Mouse (Mus musculus) kidney, adult 9 months (tissue): ENCODE data around the gene 3425401B19Rik.

Experiments
- DNase-seq: peaks from one replicate; pipeline ENCODE4 v3.0.0; 2022

Gene 3425401B19Rik

DNA sequence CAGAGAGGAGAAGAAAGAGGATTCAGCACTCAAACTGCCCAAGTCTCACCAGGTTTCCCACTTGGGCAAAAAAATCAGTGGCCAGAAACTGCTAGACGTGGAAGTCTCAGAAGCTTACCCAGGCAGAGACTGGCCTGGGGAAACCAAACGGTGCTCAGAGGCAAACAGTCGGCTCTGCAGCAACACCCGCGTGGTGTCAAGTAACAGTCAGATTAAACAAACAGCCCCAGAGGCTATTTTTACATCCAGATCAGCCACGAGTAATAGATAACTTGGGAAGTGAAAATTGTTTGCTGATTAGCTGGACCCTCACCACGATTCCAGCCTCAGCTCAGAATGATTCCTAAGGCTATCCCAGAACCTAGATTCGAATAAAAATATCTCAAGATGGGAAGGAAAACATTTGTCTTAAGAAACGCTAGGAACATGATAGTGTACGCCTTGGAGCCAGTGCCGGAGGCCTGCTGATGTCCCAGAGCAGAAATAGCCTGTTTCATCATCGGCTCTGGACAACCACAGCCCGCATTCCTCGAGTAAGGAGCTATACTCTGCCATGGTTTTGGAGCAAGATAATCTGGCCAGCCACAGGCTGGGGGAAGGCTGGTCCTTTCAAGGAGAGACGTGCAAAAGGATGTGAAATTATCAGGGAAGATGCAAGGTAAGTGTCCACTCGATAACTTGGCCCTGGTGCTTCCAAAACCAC is at the start of gene 3425401B19Rik:
TSS of gene 3425401B19Rik (minus strand) at position 170 of the 703 bp plus-strand sequence.
- no peak for DNase-seq

DNA sequence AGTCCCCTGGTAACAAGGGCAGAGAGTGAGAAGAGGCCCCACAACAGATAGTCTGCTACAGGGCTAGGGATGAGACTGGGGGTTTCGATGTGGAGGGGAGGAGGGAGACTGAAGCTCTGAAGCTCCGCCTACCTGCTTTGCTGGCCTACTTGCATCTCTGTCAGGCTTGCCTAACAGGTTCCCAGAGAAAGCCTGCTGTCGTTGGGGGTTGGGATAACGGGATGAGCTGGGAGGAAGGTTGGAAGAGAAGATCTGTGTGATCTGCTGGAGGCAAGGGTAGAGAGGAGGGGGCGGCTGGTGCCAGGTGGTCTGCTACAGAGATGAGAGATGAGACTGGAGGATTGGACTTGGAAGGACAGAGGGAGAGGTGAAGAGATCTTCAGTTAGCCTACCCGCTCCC is 47.9 kb upstream of the 3425401B19Rik start:
- DNase-seq = no peak

DNA sequence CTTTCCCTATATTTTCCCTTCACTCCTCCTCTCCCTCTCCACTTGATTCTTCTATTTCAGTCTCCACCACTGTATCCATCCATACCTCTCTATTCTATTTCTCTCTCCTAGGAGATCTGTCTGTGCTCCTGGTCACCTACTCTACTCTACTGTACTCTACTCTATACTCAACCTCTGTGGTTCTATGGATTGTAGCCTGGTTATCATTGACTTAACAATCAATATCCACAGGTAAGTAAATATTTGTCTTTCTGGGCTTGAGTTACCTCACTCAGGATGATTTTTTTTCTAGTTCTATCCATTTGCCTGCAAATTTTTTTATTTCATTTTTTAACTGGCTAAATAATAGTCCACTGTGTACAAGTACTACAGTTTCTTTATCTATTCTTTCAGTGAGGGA is 41.8 kb upstream of the 3425401B19Rik start:
- no peak for DNase-seq

DNA sequence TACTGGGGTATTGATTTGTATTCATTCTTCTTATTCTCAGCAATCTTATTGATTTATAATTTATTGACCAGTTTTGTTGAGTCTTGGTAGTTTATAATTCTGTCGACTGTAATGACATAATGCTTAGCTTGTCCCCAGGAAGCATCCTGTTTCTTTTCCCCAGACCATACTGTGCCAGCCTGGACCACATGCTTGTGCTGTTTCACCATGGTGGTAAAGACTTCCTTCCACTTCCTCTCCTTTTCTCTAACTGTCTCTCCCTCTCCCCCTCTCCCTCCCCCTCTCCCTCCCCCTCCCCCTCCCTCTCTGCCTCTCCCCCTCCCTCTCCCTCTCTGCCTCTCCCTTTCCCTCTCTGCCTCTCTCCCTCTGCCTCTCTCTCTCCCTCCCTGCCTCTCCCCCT is 36.4 kb upstream of the 3425401B19Rik start:
- no peak for DNase-seq

DNA sequence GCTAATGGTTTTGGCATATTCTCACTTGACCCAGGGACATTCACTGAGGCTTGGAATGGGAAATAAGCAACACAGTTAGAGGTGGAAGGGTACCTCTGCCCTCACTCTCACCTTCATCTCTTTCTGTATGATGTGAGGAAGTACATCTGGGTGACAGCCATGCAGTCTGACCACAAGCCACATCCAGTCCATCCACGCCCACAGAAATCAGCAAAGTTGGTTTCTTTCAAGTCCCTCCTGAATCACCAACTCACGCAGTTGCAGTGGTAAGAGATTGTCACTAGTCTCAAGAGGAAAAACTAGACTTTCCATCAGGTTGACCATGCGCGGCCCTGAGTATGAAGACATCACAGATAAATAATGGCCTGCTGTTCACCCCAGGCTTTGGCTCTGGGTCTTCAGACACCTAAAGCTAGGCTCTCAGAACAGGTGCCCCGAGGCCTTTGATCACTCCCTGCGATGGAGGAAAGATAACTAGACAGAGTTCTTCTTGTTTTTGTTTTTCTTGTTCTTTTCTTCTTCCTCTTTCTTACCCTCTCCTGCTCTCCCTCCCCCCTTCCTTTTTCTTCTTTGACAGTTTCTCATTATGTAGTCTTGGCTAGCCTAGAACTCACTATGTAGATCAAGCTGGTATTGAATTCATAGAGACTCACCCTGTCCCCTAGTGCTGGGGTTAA is 31.8 kb upstream of the 3425401B19Rik start:
- DNase-seq = no peak

DNA sequence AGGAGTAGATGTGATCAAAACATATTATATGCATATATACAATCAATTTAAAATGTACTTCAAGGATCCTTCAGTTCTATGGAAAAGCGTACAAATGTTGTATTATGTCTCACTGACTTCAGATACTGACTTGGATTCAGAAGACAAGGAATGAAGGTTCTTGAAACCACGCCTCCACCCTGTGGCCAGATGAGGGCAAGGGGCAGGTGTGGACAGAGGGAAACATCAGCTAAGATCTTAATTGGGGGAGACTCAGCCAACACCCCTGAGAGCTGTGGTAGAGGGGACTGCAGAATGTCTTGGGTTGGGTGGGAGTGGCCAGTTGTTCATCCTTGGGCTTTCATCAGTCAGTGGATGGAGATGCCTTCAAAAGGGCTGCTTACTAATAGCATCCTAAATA is 30.4 kb upstream of the 3425401B19Rik start:
- DNase-seq = no peak

DNA sequence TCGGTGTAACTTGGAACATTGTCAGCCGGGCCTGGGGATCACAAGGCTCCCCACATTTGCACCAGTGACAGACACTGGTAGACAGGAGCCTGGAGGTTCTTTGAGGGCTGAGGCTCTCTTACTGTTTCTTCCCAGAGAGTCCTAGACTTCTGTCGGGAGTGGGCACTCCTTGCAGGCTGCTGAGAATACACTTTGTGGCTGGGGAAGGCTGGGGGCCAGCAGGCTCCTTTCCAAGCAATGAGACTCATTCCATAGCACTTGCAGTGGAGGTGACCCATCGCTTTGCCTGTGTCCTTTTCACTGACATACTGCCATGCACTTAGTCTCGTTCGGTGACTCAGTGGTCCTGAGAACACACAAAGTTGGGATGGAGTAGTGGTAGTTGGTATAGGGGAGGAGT is 30.0 kb upstream of the 3425401B19Rik start:
- DNase-seq = no peak

DNA sequence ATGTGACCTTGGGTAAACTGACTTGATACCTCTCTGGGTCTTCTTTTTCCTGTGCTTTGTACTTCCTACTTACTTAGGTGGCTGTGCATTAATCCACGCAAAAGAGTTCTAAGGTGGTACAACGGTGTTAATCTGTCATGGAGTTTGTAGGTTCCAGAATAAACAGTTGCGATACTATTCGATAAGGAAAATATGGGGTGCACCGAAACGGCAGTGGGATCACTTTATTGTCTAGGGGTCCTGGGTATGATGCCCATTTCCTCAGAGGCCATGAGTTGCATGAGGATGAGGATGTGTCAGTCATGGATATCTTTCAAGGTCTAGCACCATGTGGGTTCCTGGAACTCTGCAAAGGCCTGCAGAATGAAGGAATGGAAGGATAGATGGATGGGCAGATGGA is 24.8 kb upstream of the 3425401B19Rik start:
- no peak for DNase-seq

DNA sequence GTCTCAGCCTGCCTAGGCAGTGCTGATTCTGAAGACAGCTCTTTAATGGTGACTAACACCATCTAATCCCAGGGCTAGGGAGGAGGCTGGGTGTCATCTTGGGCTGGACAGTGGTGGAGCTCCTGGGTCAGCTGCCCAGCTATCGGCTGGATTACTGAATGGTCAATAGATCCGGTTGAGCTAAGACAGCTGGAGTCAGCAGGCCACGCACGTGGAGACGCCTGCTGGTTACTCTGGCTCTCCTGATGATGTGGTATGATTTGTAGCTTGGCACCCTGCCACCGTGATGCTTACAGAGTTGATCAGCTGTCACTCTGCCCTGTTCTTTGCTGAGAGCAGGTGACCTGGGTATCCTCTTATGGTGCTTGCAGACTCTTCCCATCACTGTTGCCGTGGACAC is 23.7 kb upstream of the 3425401B19Rik start:
- no peak for DNase-seq

DNA sequence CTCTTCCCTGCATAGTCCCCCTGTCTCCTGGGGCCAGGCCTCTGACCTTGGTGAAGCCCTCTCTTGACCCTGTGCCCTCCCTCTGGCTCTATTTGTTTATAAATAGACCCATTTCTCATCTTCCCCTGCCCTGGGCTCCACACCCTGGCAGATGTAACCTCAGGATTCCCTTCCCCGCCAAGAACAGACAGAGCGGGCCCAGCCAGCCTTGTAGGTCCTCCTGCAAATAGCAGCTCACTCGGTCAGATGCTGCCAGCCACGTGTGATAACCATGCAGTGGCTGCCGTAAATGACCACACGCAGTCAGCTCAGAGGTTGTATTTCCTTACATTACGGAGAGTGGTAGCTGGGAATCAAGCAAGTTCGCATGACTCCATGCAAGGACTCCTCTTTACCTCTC is 22.8 kb upstream of the 3425401B19Rik start:
- DNase-seq = no peak

DNA sequence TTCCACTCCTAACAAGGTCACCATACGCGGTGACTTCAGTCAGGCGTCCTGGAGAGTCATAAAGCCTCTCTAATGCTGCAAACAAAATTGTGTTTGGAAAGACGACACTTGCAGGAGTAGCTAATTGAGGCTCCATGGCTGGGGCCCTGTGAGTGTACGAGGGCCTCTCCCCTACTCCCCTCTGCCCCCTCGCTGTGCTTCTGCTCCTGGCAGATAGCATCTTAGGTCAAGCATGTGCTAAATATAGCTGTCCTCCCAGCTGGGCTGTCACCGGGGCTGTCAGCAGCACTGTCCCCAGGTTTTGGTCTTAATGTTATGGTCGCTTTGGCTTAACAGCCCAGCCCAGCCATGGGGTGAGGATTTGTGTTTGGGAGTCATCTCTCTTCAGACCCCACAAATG is 15.9 kb upstream of the 3425401B19Rik start:
- no peak for DNase-seq

DNA sequence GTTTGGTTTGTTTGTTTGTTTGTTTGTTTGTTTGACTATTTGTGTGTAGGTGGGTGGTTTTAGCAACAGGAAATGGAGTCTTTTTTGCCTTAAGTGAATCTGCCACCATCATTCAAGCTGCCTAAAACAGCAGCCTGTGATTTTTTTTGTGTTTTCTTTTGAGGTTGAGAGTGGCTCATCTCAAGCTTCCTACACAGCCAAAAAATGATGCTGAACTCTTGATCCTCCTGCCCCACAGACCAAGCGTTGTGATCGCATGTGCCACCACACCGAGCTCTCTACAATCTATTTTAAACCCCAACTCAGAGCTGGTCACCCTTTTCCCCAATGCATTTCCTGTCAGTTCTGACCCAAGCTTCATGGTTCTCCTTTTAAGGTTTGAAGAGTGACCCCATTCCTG is 13.5 kb upstream of the 3425401B19Rik start:
- no peak for DNase-seq

DNA sequence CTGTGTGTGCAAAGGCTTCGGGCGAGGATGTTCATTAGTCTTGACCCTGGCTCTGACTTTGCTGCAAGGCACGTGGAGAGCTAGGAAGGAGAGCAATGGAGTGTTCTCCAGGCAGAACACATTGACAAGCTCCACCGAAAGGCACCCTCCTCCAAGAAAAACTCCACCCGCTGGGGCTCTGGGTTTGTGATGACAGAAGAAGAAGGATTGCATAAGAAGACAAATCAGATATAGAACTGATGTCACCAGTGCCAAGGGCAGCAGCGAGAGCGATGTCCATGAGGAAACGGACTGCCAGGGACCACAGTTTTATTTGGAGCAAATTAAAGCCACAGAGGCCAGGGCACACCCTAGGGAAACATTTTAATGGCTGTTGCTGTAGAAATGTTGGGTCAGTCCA is 12.7 kb upstream of the 3425401B19Rik start:
- no peak for DNase-seq

DNA sequence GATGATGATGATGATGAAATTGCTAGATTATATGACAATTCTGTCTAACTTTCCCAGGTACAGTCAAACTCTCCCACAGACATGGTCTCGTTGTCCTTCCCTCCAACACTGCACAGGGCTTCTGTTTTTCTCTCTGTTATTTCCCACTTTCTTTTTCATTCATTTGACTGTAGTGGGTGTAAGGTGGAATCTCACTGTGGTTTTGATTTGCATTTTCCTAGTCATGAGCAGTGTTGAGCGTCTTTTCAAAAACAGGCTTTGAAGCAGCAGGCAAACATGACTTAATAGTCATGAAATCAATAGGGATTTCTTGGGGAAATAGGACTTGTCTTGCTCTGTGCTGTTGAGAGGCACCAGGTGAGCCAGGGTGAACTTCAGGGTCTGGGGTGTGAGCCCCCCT is 11.3 kb upstream of the 3425401B19Rik start:
- DNase-seq = no peak

DNA sequence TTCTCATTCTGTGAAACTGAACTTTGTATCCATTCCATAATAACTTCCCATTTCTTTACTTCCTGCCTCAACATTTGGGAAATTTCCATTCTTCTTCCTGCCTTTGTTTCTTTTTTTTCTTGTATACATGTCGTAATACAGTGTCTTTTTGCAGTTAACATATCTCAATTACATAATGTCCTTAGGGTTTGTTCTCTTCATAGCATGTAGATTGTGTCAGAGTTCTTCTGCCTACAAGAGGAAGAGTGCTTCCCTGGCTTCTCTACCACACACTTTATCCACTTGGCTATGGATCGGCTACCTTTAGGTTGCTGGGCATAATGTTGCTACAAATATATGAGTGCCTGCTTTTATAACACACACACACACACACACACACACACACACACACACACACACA is 10.8 kb upstream of the 3425401B19Rik start:
- no peak for DNase-seq

DNA sequence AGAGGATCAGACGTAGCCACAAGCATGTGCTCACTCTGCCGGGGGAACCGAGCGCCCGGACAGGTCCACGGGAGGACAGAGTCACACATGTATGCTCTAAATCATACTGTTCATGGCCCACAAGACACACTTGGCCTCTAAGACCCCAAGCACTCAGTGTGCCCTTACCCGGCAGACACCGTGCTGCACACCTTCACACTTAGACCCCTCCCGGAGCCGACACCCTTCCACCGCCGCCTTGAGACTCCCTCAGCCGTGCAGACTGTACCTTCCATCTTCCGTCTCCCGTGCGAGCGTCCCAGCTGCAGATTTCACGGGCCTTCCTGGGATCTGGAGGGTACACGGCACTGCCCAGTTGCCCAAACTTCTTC is 373 bp downstream of the 3425401B19Rik start:
- no peak for DNase-seq

DNA sequence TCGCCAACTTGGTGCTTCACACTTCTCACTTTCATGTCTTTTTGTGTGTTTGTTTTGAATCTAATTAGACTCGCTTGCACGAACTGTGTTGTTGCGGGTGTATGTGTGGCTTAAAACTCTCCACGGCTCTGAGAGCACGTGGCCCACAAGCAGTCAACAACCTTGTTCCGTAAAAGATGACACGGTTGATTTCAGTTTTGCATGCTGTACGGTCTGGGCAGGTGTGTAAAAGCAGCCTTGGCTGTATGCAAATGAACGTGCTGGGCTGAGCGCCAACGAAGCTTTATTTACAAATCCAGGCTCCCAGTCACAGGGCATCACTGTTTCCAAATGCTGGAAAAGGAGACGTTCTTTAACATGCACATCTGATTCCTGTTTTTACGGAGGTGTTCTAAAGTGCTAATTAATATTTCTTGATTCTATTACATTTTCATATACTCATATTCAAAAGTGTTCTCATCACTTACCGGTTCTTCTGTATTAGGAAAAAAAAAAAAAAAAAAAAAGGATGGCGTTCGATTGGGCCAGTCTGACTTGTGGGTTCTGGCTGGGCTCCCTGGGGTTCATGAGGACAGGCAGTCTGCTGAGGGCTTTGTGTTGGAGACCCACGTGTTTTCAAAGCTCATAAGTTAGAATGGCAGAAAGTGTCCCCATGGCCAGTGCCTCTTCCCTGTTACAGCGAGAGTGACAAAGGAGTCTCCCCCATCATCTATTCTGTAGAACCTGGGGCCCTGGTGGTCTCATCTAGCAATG is 935 bp downstream of the 3425401B19Rik start:
- peak; percentile 20 for DNase-seq

DNA sequence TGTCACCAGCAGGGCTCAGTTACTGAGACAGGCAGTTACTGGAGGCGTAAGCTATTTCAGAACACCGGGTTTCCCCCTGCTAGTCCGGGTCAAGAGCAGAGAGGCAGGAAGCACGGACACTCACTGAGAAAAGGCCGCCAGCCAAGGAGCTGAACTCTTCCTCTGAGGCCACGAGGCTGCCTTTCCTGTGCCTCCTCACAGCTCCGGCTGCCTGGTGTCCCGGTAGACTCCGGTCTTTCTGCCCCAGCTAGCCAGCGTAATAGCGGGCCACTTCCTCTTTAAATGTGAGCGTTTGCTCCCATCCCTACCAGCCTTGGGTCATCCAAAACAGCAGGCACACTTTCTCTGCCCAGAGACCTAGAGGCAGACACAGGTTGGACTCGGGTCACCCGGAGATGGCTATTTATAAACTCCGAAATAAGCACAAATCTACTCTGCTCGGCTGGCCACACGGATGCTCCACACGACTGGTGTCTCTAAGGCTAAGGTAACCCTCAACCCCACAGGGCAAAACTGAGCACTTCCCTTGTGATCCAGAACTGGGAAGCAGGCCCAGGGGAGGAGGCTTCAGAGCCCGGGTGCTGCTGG is 1.7 kb downstream of the 3425401B19Rik start:
- DNase-seq = peak; percentile 32

DNA sequence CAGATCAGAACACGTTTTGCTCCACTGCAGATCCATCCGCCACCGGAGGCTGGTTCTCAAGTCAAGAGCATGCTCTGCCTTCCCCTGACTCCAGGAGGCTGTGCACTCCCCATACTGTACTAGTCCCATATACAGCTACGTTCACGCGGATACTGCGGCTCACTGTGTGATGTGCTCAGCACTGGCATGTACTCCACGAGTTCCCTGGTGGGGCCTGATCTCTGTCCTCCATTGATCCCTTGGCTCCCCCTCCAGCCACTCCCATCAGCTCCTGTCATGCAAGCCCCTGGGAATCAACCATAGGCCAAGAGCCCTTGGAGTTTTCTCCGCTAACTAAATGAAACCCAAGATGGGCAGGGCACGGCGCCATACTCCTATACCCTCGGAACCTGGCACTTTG is 2.6 kb downstream of the 3425401B19Rik start:
- DNase-seq = no peak

DNA sequence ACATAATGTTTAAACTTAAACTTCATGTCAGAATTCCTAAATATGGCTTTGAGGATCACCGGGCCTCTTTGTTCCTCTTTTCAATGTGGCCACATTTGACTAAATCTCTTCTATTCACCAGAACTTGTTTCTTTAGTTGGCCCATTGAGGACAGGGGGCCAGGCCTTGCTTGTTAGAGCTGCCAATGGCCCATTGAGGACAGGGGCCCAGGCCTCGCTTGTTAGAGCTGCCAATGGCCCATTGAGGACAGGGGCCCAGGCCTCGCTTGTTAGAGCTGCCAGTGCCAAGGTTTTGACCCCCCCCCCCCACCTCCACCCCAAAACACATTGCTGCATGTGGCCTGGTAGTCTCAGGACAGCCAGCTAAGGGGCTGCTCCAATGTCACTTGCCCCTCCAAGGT is 3.5 kb downstream of the 3425401B19Rik start:
- DNase-seq = no peak

DNA sequence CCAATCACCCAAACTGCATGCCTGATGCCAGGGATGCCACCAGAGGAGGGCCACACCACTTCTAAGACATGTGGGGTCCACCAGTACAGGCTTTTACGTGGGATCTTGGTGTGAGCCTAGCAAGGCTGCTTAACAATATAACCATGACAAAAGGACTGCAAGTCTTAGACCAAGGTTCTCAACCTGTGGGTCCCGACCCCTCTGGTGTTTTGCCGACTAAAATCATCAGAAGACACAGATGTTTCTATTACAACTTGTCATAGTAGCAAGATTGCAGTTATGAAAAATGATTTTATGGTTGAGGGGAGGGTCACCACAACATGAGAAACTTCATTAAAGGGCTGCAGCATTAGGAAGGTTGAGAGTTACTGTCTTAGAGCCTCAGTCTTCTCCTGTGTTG is 6.5 kb downstream of the 3425401B19Rik start:
- no peak for DNase-seq

DNA sequence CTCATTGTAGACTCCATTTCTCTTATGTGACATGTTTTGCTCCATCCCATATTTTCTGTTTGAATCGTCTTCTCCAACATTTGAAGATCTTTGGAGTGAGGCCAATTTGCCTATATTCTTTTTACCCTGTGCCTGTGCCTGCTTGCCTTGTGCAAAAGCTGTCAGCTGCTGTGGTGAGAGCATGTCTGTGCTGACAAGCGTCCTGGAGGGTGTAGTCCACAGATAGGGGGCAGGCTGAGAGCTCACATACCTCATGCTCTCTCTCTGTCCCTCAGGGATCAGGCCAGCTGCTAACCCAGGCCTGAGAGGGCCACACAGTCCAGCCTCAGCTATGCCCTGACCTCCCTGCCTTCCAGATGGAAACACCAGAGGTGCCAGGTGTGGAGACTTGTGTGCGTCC is 11.9 kb downstream of the 3425401B19Rik start:
- no peak for DNase-seq

DNA sequence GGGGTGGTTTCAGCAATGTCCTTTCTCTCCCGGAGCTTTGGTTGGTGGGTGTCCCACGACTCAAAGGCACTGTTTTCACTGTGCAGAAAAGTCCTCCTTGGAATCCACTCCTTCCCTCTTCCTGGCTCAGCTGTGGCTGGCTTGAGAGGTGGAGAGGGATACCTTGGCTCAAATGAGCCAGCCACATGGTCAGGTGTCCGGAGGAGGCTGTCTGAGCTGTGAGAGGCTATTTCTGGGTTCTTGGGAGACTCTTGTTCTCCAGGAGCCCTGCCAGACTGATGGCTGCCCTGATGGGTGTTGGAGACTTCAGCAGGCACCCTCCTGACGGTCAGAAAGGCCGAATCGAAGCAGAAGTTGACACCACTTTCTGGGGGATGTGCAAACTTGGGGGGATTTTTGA is 22.0 kb downstream of the 3425401B19Rik start:
- DNase-seq = no peak

DNA sequence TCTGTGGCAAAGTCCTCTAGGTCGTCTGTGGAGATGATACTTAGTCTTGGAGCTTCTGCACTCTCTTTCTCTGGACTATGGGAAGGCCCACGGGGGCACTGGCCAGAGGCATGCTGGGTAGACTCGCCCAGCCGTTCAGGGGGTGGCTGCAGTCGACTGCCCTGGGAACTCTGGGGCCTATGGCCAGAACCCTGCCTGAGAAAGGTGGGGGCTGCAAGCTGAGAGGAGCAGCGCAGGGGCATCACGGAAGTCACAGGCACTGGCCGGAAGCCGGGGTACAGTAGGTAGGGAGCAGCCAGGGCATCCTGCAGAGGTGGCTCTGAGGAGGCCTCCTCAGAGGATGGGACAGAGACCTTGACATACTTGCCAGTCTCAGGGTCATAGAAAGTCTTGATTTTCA is 25.3 kb downstream of the 3425401B19Rik start:
- no peak for DNase-seq
